Mouse (Mus musculus) CD4-positive, CD25-positive, alpha-beta regulatory T cell, adult 4 months (primary cell): ENCODE data around the gene Ppme1. TPM values are rescaled to one million over a fixed set of nuclear protein-coding genes. Genes with fewer than 3 reads are reported as not detected.

Source experiments
- polyA plus RNA-seq, 2 experiments: library from polyadenylated mRNA; unstranded; fragments of 100-300 nt; shearing (Covaris generic); gene quantifications; one replicate each; pipeline ENCODE4 v1.2.1; 2017

Ppme1 gene
- polyA plus RNA-seq, 2 experiments from 2014 or later, result 20.8 to 23.7 TPM

Other genes starting within 250 kb of the Ppme1 start
- not detected for gene Lipt2, start 213.0 kb downstream of the Ppme1 start, polyA plus RNA-seq
- not detected for gene Kcne3, start 195.8 kb downstream of the Ppme1 start, polyA plus RNA-seq
- 1 to 10 TPM; 4.9 to 5.1 TPM for gene Pgm2l1, start 144.9 kb downstream of the Ppme1 start, polyA plus RNA-seq
- not detected for gene P4ha3, start 86.8 kb downstream of the Ppme1 start, polyA plus RNA-seq
- gene C2cd3, start 74 bp downstream of the Ppme1 start, polyA plus RNA-seq, result 10 to 100 TPM; 34.1 to 35.9 TPM
- gene Ucp3, start 100.7 kb upstream of the Ppme1 start, polyA plus RNA-seq, result not detected
- gene Ucp2, start 121.0 kb upstream of the Ppme1 start, polyA plus RNA-seq, result 1,000 to 10,000 TPM; 1,055 to 1,337 TPM
- 10 to 100 TPM; 20.0 to 20.3 TPM for gene Dnajb13, start 142.7 kb upstream of the Ppme1 start, polyA plus RNA-seq
- gene Coa4, start 164.8 kb upstream of the Ppme1 start, polyA plus RNA-seq, result 10 to 100 TPM; 22.0 to 29.5 TPM
- gene Rab6a, start 235.1 kb upstream of the Ppme1 start, polyA plus RNA-seq, result 10 to 100 TPM in 1 of 2 experiments, 1 to 10 TPM in 1; 8.8 to 15.4 TPM
- gene Mrpl48, start 236.0 kb upstream of the Ppme1 start, polyA plus RNA-seq, result 10 to 100 TPM; 74.2 to 77.0 TPM